Mouse (Mus musculus): ENCODE results near the gene Fam83g. TPM values are rescaled to one million over a fixed set of nuclear protein-coding genes. Genes with fewer than 3 reads are reported as not detected.
A peak's percentile ranks its signal among the peaks of the same experiment; 100 is the strongest.

Fam83g gene
- polyA plus RNA-seq, 1 experiment from 2014 or later, result 5.5 TPM

GRCm38 (mm10) chr11:61645357-61645857 is 38.5 kb upstream of the Fam83g start:
- Histone ChIP-seq H3K27me3 (replicated peaks) (no peaks in the 10 kb centered on the region), H3K4me1 (peaks cover 9% of the 10 kb centered on the region; the same call in 1 of the 2 replicates), H3K9me3 (no peaks in the 10 kb centered on the region), H3K4me3 (replicated peaks) (no peak overlapping the region), H3K36me3 (no peaks in the 10 kb centered on the region), H3K9ac (no peak overlapping the region), H3K4me2 (no peak overlapping the region), H3K27ac (0 out of 2 replicates have a peak overlapping the region, but pooled peaks have one; percentile 65)
- ATAC-seq (ENCODE audit: insufficient read depth, low FRiP score, low read depth), result no peak
- WGBS, result 65% methylated on average over 5 of the region's 5 CpGs

- no peak for ATAC-seq (ENCODE audit: insufficient read depth, low FRiP score, low read depth)
Observed at GRCm38 (mm10) chr11:61646499-61647039, 37.3 kb upstream of the Fam83g start.

GRCm38 (mm10) chr11:61647110-61647910 is 36.6 kb upstream of the Fam83g start:
- WGBS, result 71% methylated on average over 10 of the region's 10 CpGs
- H3K4me3 ChIP-seq (replicated peaks), result no peak overlapping the region
- no peak for ATAC-seq (ENCODE audit: insufficient read depth, low FRiP score, low read depth)
- no peak overlapping the region for H3K4me2 ChIP-seq
- no peak overlapping the region for H3K9ac ChIP-seq
- H3K9me3 ChIP-seq, result no peaks in the 10 kb centered on the region
- H3K27me3 ChIP-seq (replicated peaks), result no peaks in the 10 kb centered on the region
- no peak overlapping the region for H3K27ac ChIP-seq
- no peaks in the 10 kb centered on the region for H3K36me3 ChIP-seq
- peaks cover 9% of the 10 kb centered on the region; the same call in 1 of the 2 replicates for H3K4me1 ChIP-seq

More at GRCm38 (mm10) chr11:61646499-61647039, 37.3 kb upstream of the Fam83g start:
- Histone ChIP-seq H3K27me3 (replicated peaks) (no peaks in the 10 kb centered on the region), H3K4me3 (replicated peaks) (no peak overlapping the region), H3K9me3 (no peaks in the 10 kb centered on the region), H3K9ac (no peak overlapping the region), H3K4me1 (peaks cover 9% of the 10 kb centered on the region; the same call in 1 of the 2 replicates), H3K36me3 (no peaks in the 10 kb centered on the region), H3K27ac (no peak overlapping the region), H3K4me2 (no peak overlapping the region)
- WGBS, result 41% methylated on average over 2 of the region's 2 CpGs

- Histone ChIP-seq H3K27ac (no peak overlapping the region), H3K4me2 (no peak overlapping the region), H3K9ac (no peak overlapping the region), H3K36me3 (no peaks in the 10 kb centered on the region), H3K4me1 (peaks cover 9% of the 10 kb centered on the region; the same call in 1 of the 2 replicates), H3K4me3 (replicated peaks) (no peak overlapping the region), H3K9me3 (no peaks in the 10 kb centered on the region), H3K27me3 (replicated peaks) (no peaks in the 10 kb centered on the region)
- WGBS, result 71% methylated on average over 6 of the region's 6 CpGs
- no peak for ATAC-seq (ENCODE audit: insufficient read depth, low FRiP score, low read depth)
Observed at GRCm38 (mm10) chr11:61647956-61648748, 35.7 kb upstream of the Fam83g start.

GRCm38 (mm10) chr11:61648749-61649115 is 35.2 kb upstream of the Fam83g start:
- Histone ChIP-seq H3K4me1 (peaks cover 6% of the 10 kb centered on the region; the same call in 1 of the 2 replicates), H3K36me3 (no peaks in the 10 kb centered on the region), H3K27me3 (replicated peaks) (no peaks in the 10 kb centered on the region), H3K4me2 (no peak overlapping the region), H3K9ac (no peak overlapping the region), H3K9me3 (no peaks in the 10 kb centered on the region), H3K4me3 (replicated peaks) (no peak overlapping the region), H3K27ac (no peak overlapping the region)
- 81% methylated on average over 7 of the region's 7 CpGs for WGBS
- ATAC-seq (ENCODE audit: insufficient read depth, low FRiP score, low read depth), result no peak

GRCm38 (mm10) chr11:61649163-61649580 is 34.7 kb upstream of the Fam83g start:
- no peak overlapping the region for H3K9ac ChIP-seq
- no peak overlapping the region for H3K4me3 ChIP-seq (replicated peaks)
- ATAC-seq (ENCODE audit: insufficient read depth, low FRiP score, low read depth), result no peak
- H3K36me3 ChIP-seq, result no peaks in the 10 kb centered on the region
- H3K27me3 ChIP-seq (replicated peaks), result no peaks in the 10 kb centered on the region
- H3K4me1 ChIP-seq, result 0 out of 2 replicates have a peak, but pooled peaks cover 3% of the 10 kb centered on the region
- H3K9me3 ChIP-seq, result no peaks in the 10 kb centered on the region
- 81% methylated on average over 5 of the region's 5 CpGs for WGBS
- H3K4me2 ChIP-seq, result no peak overlapping the region
- H3K27ac ChIP-seq, result no peak overlapping the region

GRCm38 (mm10) chr11:61649626-61650025 is 34.3 kb upstream of the Fam83g start:
- no peak overlapping the region for H3K4me2 ChIP-seq
- no peak overlapping the region for H3K9ac ChIP-seq
- H3K4me1 ChIP-seq, result no peaks in the 10 kb centered on the region
- no peak overlapping the region for H3K27ac ChIP-seq
- no peaks in the 10 kb centered on the region for H3K27me3 ChIP-seq (replicated peaks)
- 82% methylated on average over 4 of the region's 4 CpGs for WGBS
- H3K4me3 ChIP-seq (replicated peaks), result no peak overlapping the region
- no peak for ATAC-seq (ENCODE audit: insufficient read depth, low FRiP score, low read depth)
- H3K9me3 ChIP-seq, result no peaks in the 10 kb centered on the region
- no peaks in the 10 kb centered on the region for H3K36me3 ChIP-seq

- no peak overlapping the region for H3K27ac ChIP-seq
- H3K4me2 ChIP-seq, result no peak overlapping the region
- H3K9ac ChIP-seq, result no peak overlapping the region
- H3K27me3 ChIP-seq (replicated peaks), result no peaks in the 10 kb centered on the region
- 77% methylated on average over 9 of the region's 9 CpGs for WGBS
- H3K36me3 ChIP-seq, result no peaks in the 10 kb centered on the region
- no peak for ATAC-seq (ENCODE audit: insufficient read depth, low FRiP score, low read depth)
- H3K4me1 ChIP-seq, result no peaks in the 10 kb centered on the region
- H3K9me3 ChIP-seq, result no peaks in the 10 kb centered on the region
- no peak overlapping the region for H3K4me3 ChIP-seq (replicated peaks)
Observed at GRCm38 (mm10) chr11:61650470-61651265, 33.2 kb upstream of the Fam83g start.

- no peaks in the 10 kb centered on the region for H3K36me3 ChIP-seq
- ATAC-seq (ENCODE audit: insufficient read depth, low FRiP score, low read depth), result no peak
- no peak overlapping the region for H3K27ac ChIP-seq
- no peak overlapping the region for H3K4me3 ChIP-seq (replicated peaks)
- H3K27me3 ChIP-seq (replicated peaks), result no peaks in the 10 kb centered on the region
- H3K9me3 ChIP-seq, result no peaks in the 10 kb centered on the region
- no peak overlapping the region for H3K9ac ChIP-seq
- no peak overlapping the region for H3K4me2 ChIP-seq
- no peaks in the 10 kb centered on the region for H3K4me1 ChIP-seq
- 85% methylated on average over 5 of the region's 5 CpGs for WGBS
Observed at GRCm38 (mm10) chr11:61652216-61652615, 31.7 kb upstream of the Fam83g start.

GRCm38 (mm10) chr11:61652686-61653447 is 31.0 kb upstream of the Fam83g start, which contains the start of gene Grap:
Gene Grap, plus strand, starts transcription at chr11:61653265.
- no peak for ATAC-seq (ENCODE audit: insufficient read depth, low FRiP score, low read depth)
- 58% methylated on average over 10 of the region's 10 CpGs for WGBS
- Histone ChIP-seq H3K4me3 (replicated peaks) (peak within 1 kb of the TSS; percentile 11), H3K9ac (no peak within 1 kb of the TSS), H3K9me3 (no peaks in the 10 kb centered on the region), H3K27me3 (replicated peaks) (no peaks in the 10 kb centered on the region), H3K36me3 (no peaks in the 10 kb centered on the region), H3K4me2 (peak within 1 kb of the TSS; percentile 26), H3K27ac (no peak within 1 kb of the TSS), H3K4me1 (no peaks in the 10 kb centered on the region)
